Mouse (Mus musculus) ovary, adult 18-20 months (tissue): Measurements from ENCODE around the gene Polr3e.
"Not testable (repeated sequence)": the region's sequence is repeated elsewhere in the genome, so short reads cannot be mapped to it uniquely, and the experiment has no call there.

Experiments used
- DNase-seq: peaks from one replicate; pipeline ENCODE4 v3.0.0; 2022; ENCODE audit warnings: low spot score, mixed read lengths

The Polr3e gene

GRCm38 (mm10) chr7:120910172-120910571 lies 7.4 kb upstream of the Polr3e start:
- not testable (repeated sequence) for DNase-seq

- DNase-seq, result not testable (repeated sequence)
Observed at GRCm38 (mm10) chr7:120911268-120911667, 6.3 kb upstream of the Polr3e start.

GRCm38 (mm10) chr7:120913332-120913731 lies 4.2 kb upstream of the Polr3e start:
- no peak for DNase-seq

- no peak for DNase-seq
Observed at GRCm38 (mm10) chr7:120916262-120916875, 1.2 kb upstream of the Polr3e start.

- no peak for DNase-seq
Observed at GRCm38 (mm10) chr7:120917279-120917591, 309 bp upstream of the Polr3e start.

- DNase-seq, result no peak
Observed at GRCm38 (mm10) chr7:120918526-120918962, 1.0 kb downstream of the Polr3e start.

GRCm38 (mm10) chr7:120933110-120933509 lies 15.6 kb downstream of the Polr3e start:
- DNase-seq, result no peak

GRCm38 (mm10) chr7:120933680-120934195 lies 16.2 kb downstream of the Polr3e start:
- no peak for DNase-seq

- DNase-seq, result no peak
Observed at GRCm38 (mm10) chr7:120934716-120935115, 17.2 kb downstream of the Polr3e start.

- no peak for DNase-seq
Observed at GRCm38 (mm10) chr7:120936522-120936921, 19.0 kb downstream of the Polr3e start.

GRCm38 (mm10) chr7:120938206-120938605 lies 20.7 kb downstream of the Polr3e start:
- no peak for DNase-seq

- no peak for DNase-seq
Observed at GRCm38 (mm10) chr7:120940343-120940742, 22.8 kb downstream of the Polr3e start.

- no peak for DNase-seq
Observed at GRCm38 (mm10) chr7:120941214-120941613, 23.7 kb downstream of the Polr3e start.

GRCm38 (mm10) chr7:120942506-120942905 lies 25.0 kb downstream of the Polr3e start:
- DNase-seq, result no peak

GRCm38 (mm10) chr7:120943936-120944509 lies 26.5 kb downstream of the Polr3e start:
- no peak for DNase-seq

- not testable (repeated sequence) for DNase-seq
Observed at GRCm38 (mm10) chr7:120953591-120953990, 36.0 kb downstream of the Polr3e start.

GRCm38 (mm10) chr7:120960116-120960515 lies 42.6 kb downstream of the Polr3e start:
- DNase-seq, result no peak

- no peak for DNase-seq
Observed at GRCm38 (mm10) chr7:120960601-120961000, 43.1 kb downstream of the Polr3e start.

- DNase-seq, result no peak
Observed at GRCm38 (mm10) chr7:120961893-120962292, 44.3 kb downstream of the Polr3e start.

GRCm38 (mm10) chr7:120963126-120963525 lies 45.6 kb downstream of the Polr3e start:
- DNase-seq, result no peak

GRCm38 (mm10) chr7:120969221-120969620 lies 51.7 kb downstream of the Polr3e start:
- DNase-seq, result no peak

- DNase-seq, result no peak
Observed at GRCm38 (mm10) chr7:120970112-120970511, 52.6 kb downstream of the Polr3e start.

GRCm38 (mm10) chr7:120972471-120972870 lies 54.9 kb downstream of the Polr3e start:
- not testable (repeated sequence) for DNase-seq

- DNase-seq, result no peak
Observed at GRCm38 (mm10) chr7:120974001-120974400, 56.5 kb downstream of the Polr3e start.
